Mouse (Mus musculus) hindbrain, embryonic 11.5 days (tissue): ENCODE data around the gene Arhgap45. TPM values are rescaled to one million over a fixed set of nuclear protein-coding genes. Genes with fewer than 3 reads are reported as not detected.

Experiments used
- ATAC-seq: fragments of 200-750 bp; cut with Nextera tagmentation; 2 replicates; pipeline ENCODE4 v1.8.0; 2017; ENCODE audit warnings: mild to moderate bottlenecking, moderate TSS enrichment, moderate library complexity; ENCODE audit not compliant: low FRiP score
- DNase-seq: peaks from one replicate; pipeline ENCODE4 v3.0.0-alpha.2; 2015; ENCODE audit warnings: low spot score
- H3K27ac ChIP-seq: fragments of 300-500 bp; sonication (generic); 2 replicates; pipeline ENCODE4 v1.5.1; 2014; ENCODE audit warnings: mild to moderate bottlenecking, low read depth, low read length
- H3K27me3 ChIP-seq: fragments of 300-500 bp; sonication (generic); 2 replicates; pipeline ENCODE4 v1.6.1; 2014; ENCODE audit warnings: mild to moderate bottlenecking, low read length, moderate library complexity, mixed read lengths; ENCODE audit not compliant: control insufficient read depth, insufficient read depth
- H3K36me3 ChIP-seq: fragments of 300-500 bp; sonication (generic); 2 replicates; pipeline ENCODE4 v1.6.1; 2014; ENCODE audit warnings: mild to moderate bottlenecking, low read length, moderate library complexity, mixed read lengths; ENCODE audit not compliant: control insufficient read depth, insufficient read depth
- H3K4me1 ChIP-seq: fragments of 300-500 bp; sonication (generic); replicated peaks from 2 replicates; pipeline ENCODE4 v1.6.1; 2014; ENCODE audit warnings: low read length, mixed read lengths; ENCODE audit not compliant: control insufficient read depth, insufficient read depth
- H3K4me2 ChIP-seq: fragments of 300-500 bp; sonication (generic); replicated peaks from 2 replicates; pipeline ENCODE4 v1.6.1; 2014; ENCODE audit warnings: mild to moderate bottlenecking, low read depth, low read length
- H3K4me3 ChIP-seq: fragments of 300-500 bp; sonication (generic); 2 replicates; pipeline ENCODE4 v1.5.1; 2014; ENCODE audit warnings: low read depth, low read length
- H3K9ac ChIP-seq: fragments of 300-500 bp; sonication (generic); 2 replicates; pipeline ENCODE4 v1.6.1; 2014; ENCODE audit warnings: low read depth, low read length
- H3K9me3 ChIP-seq: fragments of 300-500 bp; sonication (generic); 2 replicates; pipeline ENCODE4 v1.6.1; 2016; ENCODE audit warnings: low read length; ENCODE audit not compliant: control insufficient read depth
- WGBS: fragments of 180-500 bp; shearing (Covaris S2); extraction: QIAGEN DNeasy Blood & Tissue Kit; methylation state at CpG from one replicate; pipeline ENCODE4 v1.1.7; 2014; 5-methylcytosine and 5-hydroxymethylcytosine counted together
- polyA plus RNA-seq: library from polyadenylated mRNA; unstranded; fragments of >200 nt; fragmentation: Nextera tagmentation; extraction: Ambion mirVana; gene quantifications from 2 replicates; pipeline ENCODE4 v1.2.1, GENCODE M21; 2014

Gene Arhgap45
- polyA plus RNA-seq, 1 experiment from 2014 or later: 4.1 TPM

DNA sequence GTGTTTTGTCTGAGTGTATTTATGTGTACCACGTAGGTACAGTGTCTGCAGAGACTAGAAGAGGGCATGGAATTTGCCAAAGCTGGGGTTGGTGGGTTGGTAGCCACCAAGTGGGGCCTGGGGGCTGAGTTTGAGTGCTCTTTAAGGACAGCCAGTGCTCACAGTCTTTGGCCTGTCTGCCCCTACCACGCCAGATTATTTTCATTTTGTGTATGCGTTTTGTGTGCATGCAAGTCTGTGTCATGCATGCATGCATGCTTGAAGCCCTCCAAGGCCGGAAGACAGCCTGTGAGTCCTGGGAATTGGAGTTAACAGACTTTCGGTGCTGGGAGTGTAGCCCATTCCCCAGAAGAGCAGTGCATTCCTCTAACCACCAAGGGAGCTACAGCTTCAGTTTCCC, 38.9 kb downstream of the Arhgap45 start:
- Histone ChIP-seq H3K36me3 (peaks cover 3% of the 10 kb centered on the region; the same call in 1 of the 2 replicates), H3K9me3 (no peaks in the 10 kb centered on the region), H3K4me1 (peaks cover 3% of the 10 kb centered on the region), H3K27ac (no peak overlapping the region), H3K27me3 (no peaks in the 10 kb centered on the region), H3K4me2 (peak overlapping the region; percentile 85), H3K4me3 (0 out of 2 replicates have a peak overlapping the region, but pooled peaks have one; percentile 89), H3K9ac (peak overlapping the region; percentile 23)
- no peak for ATAC-seq
- no peak for DNase-seq
- WGBS: 86% methylated on average over 5 of the region's 5 CpGs

- Histone ChIP-seq H3K9ac (no peak overlapping the region), H3K4me2 (no peak overlapping the region), H3K36me3 (peaks cover 3% of the 10 kb centered on the region; the same call in 1 of the 2 replicates), H3K4me1 (peaks cover 3% of the 10 kb centered on the region), H3K9me3 (no peaks in the 10 kb centered on the region), H3K27ac (no peak overlapping the region), H3K4me3 (no peak overlapping the region), H3K27me3 (no peaks in the 10 kb centered on the region)
- ATAC-seq: no peak
- 90% methylated on average over 9 of the region's 10 CpGs for WGBS
- no peak for DNase-seq
Measured at GRCm38 (mm10) chr10:80055891-80056290, 39.4 kb downstream of the Arhgap45 start.

- Histone ChIP-seq H3K27me3 (no peaks in the 10 kb centered on the region), H3K4me3 (no peak overlapping the region), H3K4me2 (no peak overlapping the region), H3K9me3 (no peaks in the 10 kb centered on the region), H3K36me3 (peaks cover 3% of the 10 kb centered on the region; the same call in 1 of the 2 replicates), H3K4me1 (peaks cover 3% of the 10 kb centered on the region), H3K27ac (no peak overlapping the region), H3K9ac (no peak overlapping the region)
- WGBS: 96% methylated on average over 4 of the region's 4 CpGs
- ATAC-seq (no peak), DNase-seq (no peak)
Measured at GRCm38 (mm10) chr10:80056506-80056905, 40.1 kb downstream of the Arhgap45 start.

- Histone ChIP-seq H3K4me1 (peaks cover 3% of the 10 kb centered on the region), H3K36me3 (peaks cover 3% of the 10 kb centered on the region; the same call in 1 of the 2 replicates), H3K4me2 (no peak overlapping the region), H3K9ac (no peak overlapping the region), H3K27ac (no peak overlapping the region), H3K27me3 (no peaks in the 10 kb centered on the region), H3K9me3 (no peaks in the 10 kb centered on the region), H3K4me3 (no peak overlapping the region)
- no peak for ATAC-seq
- WGBS: 91% methylated on average over 27 of the region's 27 CpGs
- DNase-seq: no peak
Measured at GRCm38 (mm10) chr10:80056976-80057682, 40.7 kb downstream of the Arhgap45 start.

DNA sequence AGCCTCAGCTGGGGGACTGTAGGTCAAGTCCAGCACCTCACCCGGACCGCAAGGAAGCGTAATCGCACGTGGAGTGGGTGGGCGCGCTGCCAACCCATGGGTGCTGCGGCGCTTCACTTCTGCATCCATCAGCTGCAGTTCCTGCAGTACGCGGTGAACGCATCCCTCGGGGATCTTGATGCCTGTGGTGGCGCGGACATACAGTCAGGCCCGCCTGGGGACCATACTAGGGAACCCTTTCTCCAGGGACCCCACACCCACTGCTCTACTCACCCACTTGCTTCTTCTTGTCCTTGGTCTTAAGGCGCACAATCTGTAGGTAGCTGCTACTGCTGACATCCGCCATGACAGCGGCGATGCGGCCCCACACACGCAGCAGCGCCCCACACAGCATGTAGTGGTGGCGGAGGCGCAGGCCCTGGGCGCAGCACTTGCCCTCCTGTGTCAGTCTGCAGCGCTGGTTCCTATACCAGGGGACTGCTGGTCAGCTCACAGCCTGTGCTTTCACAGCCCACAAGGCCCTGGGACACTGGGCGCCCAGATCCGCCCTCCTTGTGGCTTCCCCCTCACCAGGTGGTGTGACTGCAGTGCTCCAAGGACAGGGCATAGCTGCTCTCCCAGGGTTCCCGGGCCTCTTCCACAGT, 41.4 kb downstream of the Arhgap45 start:
- H3K27me3 ChIP-seq: no peaks in the 10 kb centered on the region
- 86% methylated on average over 30 of the region's 30 CpGs for WGBS
- H3K27ac ChIP-seq: no peak overlapping the region
- no peak overlapping the region for H3K4me2 ChIP-seq
- no peak overlapping the region for H3K9ac ChIP-seq
- H3K4me3 ChIP-seq: no peak overlapping the region
- peaks cover 3% of the 10 kb centered on the region; the same call in 1 of the 2 replicates for H3K36me3 ChIP-seq
- no peak for DNase-seq
- no peaks in the 10 kb centered on the region for H3K9me3 ChIP-seq
- no peak for ATAC-seq
- peaks cover 3% of the 10 kb centered on the region for H3K4me1 ChIP-seq

- no peaks in the 10 kb centered on the region for H3K36me3 ChIP-seq
- no peaks in the 10 kb centered on the region for H3K9me3 ChIP-seq
- 94% methylated on average over 5 of the region's 5 CpGs for WGBS
- no peak overlapping the region; the same call in 1 of the 2 replicates for H3K9ac ChIP-seq
- H3K4me2 ChIP-seq: no peak overlapping the region
- no peak overlapping the region for H3K4me3 ChIP-seq
- no peaks in the 10 kb centered on the region for H3K27me3 ChIP-seq
- DNase-seq (no peak), ATAC-seq (no peak)
- no peaks in the 10 kb centered on the region for H3K4me1 ChIP-seq
- no peak overlapping the region for H3K27ac ChIP-seq
Measured at GRCm38 (mm10) chr10:80063104-80063503, 46.7 kb downstream of the Arhgap45 start.

DNA sequence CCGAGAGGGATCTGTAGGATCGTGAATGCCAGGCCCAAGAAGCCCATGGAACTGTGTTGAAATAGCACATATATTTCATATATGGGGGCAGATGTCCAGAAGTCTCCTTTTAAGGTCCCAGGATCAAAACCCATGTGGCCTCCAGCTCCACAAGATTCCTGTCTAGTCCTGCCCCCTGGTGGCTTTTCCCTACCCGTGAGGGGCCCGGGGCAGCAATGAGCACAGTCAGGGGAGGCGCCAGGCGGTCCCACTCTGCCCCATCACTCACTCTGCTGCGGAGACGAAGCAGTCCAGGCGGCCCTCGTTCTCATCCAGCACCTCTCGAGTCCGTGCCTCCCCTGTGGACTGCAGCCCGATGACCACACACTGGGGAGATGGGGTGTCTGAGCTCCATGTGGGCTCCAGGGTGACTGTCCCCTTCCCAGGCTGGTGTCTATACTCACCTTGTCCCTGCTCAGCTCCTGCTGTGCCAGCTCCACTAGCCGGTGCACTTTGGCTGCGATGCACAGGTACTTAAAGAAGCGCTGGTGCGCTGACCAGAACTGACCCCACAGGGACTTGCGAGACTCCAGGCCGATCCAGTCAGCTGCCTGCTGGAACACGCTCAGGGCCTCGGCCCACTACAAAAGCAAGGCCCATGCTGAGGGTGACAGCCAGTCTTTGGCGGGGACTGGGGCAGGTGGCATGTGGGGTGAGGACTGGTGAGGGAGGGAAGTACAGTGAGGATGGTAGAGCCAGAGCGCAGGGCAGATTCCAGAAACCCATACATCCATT, 47.6 kb downstream of the Arhgap45 start:
- WGBS: 75% methylated on average over 23 of the region's 23 CpGs

GRCm38 (mm10) chr10:80069251-80069650, 52.8 kb downstream of the Arhgap45 start:
- H3K4me1 ChIP-seq: no peaks in the 10 kb centered on the region
- no peaks in the 10 kb centered on the region for H3K27me3 ChIP-seq
- ATAC-seq (no peak), DNase-seq (no peak)
- no peak overlapping the region for H3K9ac ChIP-seq
- H3K27ac ChIP-seq: no peak overlapping the region
- no peak overlapping the region for H3K4me3 ChIP-seq
- WGBS: 87% methylated on average over 6 of the region's 7 CpGs
- H3K9me3 ChIP-seq: no peaks in the 10 kb centered on the region
- no peak overlapping the region for H3K4me2 ChIP-seq
- H3K36me3 ChIP-seq: no peaks in the 10 kb centered on the region

More for the DNA sequence above, 47.6 kb downstream of the Arhgap45 start:
- Histone ChIP-seq H3K36me3 (no peaks in the 10 kb centered on the region), H3K27ac (no peak overlapping the region), H3K9ac (no peak overlapping the region), H3K4me2 (no peak overlapping the region), H3K9me3 (no peaks in the 10 kb centered on the region), H3K4me3 (no peak overlapping the region), H3K27me3 (no peaks in the 10 kb centered on the region), H3K4me1 (no peaks in the 10 kb centered on the region)
- ATAC-seq (no peak), DNase-seq (no peak)
